Mouse (Mus musculus) midbrain, postnatal 0 days (tissue): ENCODE data around the gene Mrgprd. TPM values are rescaled to one million over a fixed set of nuclear protein-coding genes. Genes with fewer than 3 reads are reported as not detected.

Source experiments
- ATAC-seq: fragments of 200-750 bp; cut with Nextera tagmentation; 2 replicates; pipeline ENCODE4 v1.8.0; 2017; ENCODE audit warnings: moderate number of reproducible peaks, mild to moderate bottlenecking, moderate TSS enrichment, moderate library complexity; ENCODE audit not compliant: low FRiP score
- DNase-seq: peaks from one replicate; pipeline ENCODE4 v3.0.0-alpha.2; 2015; ENCODE audit warnings: low spot score
- H3K27ac ChIP-seq: fragments of 300-500 bp; sonication (generic); 2 replicates; pipeline ENCODE4 v1.5.1; 2014; ENCODE audit warnings: low read depth, mild to moderate bottlenecking, low read length, mixed read lengths
- H3K27me3 ChIP-seq: fragments of 300-500 bp; sonication (generic); 2 replicates; pipeline ENCODE4 v1.6.1; 2014; ENCODE audit warnings: low read length, control low read depth, mixed read lengths; ENCODE audit not compliant: insufficient read depth
- H3K36me3 ChIP-seq: fragments of 300-500 bp; sonication (generic); 2 replicates; pipeline ENCODE4 v1.6.1; 2014; ENCODE audit warnings: low read length, control low read depth, mixed read lengths; ENCODE audit not compliant: insufficient read depth
- H3K4me1 ChIP-seq: fragments of 300-500 bp; sonication (generic); 2 replicates; pipeline ENCODE4 v1.6.1; 2014; ENCODE audit warnings: mild to moderate bottlenecking, control low read depth, antibody characterized with exemption, low read length, mixed read lengths; ENCODE audit not compliant: insufficient read depth
- H3K4me2 ChIP-seq: fragments of 300-500 bp; sonication (generic); 2 replicates; pipeline ENCODE4 v1.6.1; 2014; ENCODE audit warnings: low read depth, mild to moderate bottlenecking, low read length, mixed read lengths; ENCODE audit not compliant: poor library complexity, severe bottlenecking
- H3K4me3 ChIP-seq: fragments of 300-500 bp; sonication (generic); 2 replicates; pipeline ENCODE4 v1.5.1; 2014; ENCODE audit warnings: low read depth, mild to moderate bottlenecking, low read length, moderate library complexity
- H3K9ac ChIP-seq: fragments of 300-500 bp; sonication (generic); replicated peaks from 2 replicates; pipeline ENCODE4 v1.6.1; 2014; ENCODE audit warnings: mild to moderate bottlenecking, low read length, moderate library complexity, mixed read lengths; ENCODE audit not compliant: poor library complexity, severe bottlenecking
- H3K9me3 ChIP-seq: fragments of 300-500 bp; sonication (generic); 2 replicates; pipeline ENCODE4 v1.6.1; 2016; ENCODE audit warnings: low read length, control low read depth
- CTCF ChIP-seq: IDR thresholded peaks from 2 replicates; pipeline ENCODE4 v1.5.1; 2016; ENCODE audit warnings: antibody characterized with exemption, mild to moderate bottlenecking
- WGBS: fragments of 180-500 bp; shearing (Covaris S2); extraction: QIAGEN DNeasy Blood & Tissue Kit; methylation state at CpG from one replicate; pipeline ENCODE4 v1.1.7; 2014; 5-methylcytosine and 5-hydroxymethylcytosine counted together
- polyA plus RNA-seq: library from polyadenylated mRNA; unstranded; fragments of >200 nt; fragmentation: Nextera tagmentation; extraction: Ambion mirVana; gene quantifications from 2 replicates; pipeline ENCODE4 v1.2.1, GENCODE M21; 2015
- total RNA-seq: library from RNA; depleted of rRNA; stranded (reverse); fragments of >200 nt; gene quantifications from 2 replicates; pipeline ENCODE4 v1.2.3, GENCODE M21; 2014; rRNA removed

Gene Mrgprd
- total RNA-seq, result not detected in 2 replicates
- not detected in 2 replicates for polyA plus RNA-seq

DNA sequence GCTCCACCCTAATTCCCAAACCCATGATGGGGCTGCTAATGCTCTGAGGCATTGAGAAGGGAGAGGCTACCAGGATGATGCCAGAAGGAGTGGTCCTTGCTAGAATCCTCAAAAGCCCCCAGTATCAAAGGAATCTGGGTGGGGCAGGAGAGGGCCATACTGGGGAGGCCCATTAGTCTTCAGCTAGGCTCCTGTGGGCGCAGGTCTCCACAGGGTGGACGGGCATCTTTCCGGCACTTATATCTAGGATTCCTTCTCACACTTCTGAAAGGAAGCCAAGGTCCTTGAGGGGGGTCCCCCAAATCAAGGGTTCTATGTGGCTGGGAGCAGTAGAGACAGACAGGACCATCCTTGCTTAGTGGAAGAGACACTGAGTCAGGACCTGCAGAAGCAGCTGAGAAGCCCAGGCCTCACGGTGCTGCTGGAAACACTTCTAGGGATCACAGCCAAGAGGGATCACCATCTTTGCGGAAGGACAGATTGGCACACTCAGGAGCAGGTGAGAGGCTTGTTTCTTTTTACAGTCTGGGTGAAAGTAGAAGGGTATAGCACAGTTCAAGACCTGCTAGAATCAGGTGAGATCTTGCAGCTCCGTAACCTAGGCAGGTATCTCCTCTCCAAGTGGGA, at the start of gene Mrgprd:
Mrgprd (plus strand) TSS at position 51 of the 627 bp plus-strand sequence.
- no peak for ATAC-seq
- TF ChIP-seq CTCF, result no peak

DNA sequence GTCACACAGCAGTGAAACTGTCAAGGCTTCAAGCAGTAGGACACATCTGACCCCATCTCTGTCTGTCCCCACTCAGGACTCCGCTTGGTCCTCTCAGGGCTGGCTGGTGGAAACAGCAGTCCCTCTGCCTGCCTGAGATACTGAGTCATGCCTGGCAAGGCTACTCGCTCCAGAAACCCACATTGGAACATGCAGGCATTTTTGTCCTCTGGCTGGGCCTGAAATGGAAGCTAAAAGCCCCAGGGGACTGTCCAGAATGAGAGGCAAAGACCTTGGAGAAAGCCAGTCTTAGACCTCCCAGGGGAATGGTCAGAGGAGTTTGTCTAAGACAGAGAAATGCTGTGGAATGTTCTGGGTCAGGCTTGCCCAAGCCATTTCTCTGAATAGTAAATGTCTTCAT, 48.6 kb upstream of the Mrgprd start:
- Histone ChIP-seq H3K4me1 (no peaks in the 10 kb centered on the region), H3K4me3 (no peak overlapping the region), H3K9ac (no peak overlapping the region), H3K27me3 (no peaks in the 10 kb centered on the region), H3K27ac (no peak overlapping the region), H3K4me2 (no peak overlapping the region), H3K9me3 (no peaks in the 10 kb centered on the region), H3K36me3 (no peaks in the 10 kb centered on the region)
- no peak for TF ChIP-seq CTCF
- WGBS, result 93% methylated on average over 2 of the region's 2 CpGs
- DNase-seq (no peak), ATAC-seq (no peak)

More for the DNA sequence above, at the start of gene Mrgprd:
- 94% methylated on average over 6 of the region's 6 CpGs for WGBS
- Histone ChIP-seq H3K4me3 (no peak within 1 kb of the TSS), H3K27me3 (no peaks in the 10 kb centered on the region), H3K4me2 (no peak within 1 kb of the TSS), H3K36me3 (no peaks in the 10 kb centered on the region), H3K9me3 (no peaks in the 10 kb centered on the region), H3K4me1 (no peaks in the 10 kb centered on the region), H3K27ac (no peak within 1 kb of the TSS), H3K9ac (no peak within 1 kb of the TSS)
- no peak for DNase-seq

DNA sequence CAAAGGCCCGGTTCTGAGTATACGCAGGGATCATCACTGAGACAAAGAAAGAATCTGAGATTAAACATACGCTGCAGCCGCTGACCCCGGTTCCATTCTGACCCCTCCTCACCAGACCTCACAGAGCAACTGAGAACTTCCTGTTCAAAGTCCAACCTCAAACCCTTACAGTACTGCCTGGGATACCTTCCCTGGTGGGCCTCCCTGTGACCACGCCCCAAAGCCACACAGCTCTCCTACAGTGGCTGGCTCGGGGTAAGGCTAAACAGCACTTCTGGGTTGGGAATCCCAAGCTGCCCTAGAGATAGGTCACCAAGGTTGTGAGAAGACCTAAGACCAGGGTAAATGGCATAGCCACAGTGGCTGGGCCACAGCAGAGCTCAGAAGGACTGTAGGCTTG, 45.7 kb upstream of the Mrgprd start:
- Histone ChIP-seq H3K9ac (no peak overlapping the region), H3K27ac (no peak overlapping the region), H3K4me3 (no peak overlapping the region), H3K27me3 (no peaks in the 10 kb centered on the region), H3K36me3 (0 out of 2 replicates have a peak, but pooled peaks cover 3% of the 10 kb centered on the region), H3K9me3 (no peaks in the 10 kb centered on the region), H3K4me1 (no peaks in the 10 kb centered on the region), H3K4me2 (no peak overlapping the region)
- ATAC-seq (no peak), DNase-seq (no peak)
- TF ChIP-seq CTCF, result no peak
- 96% methylated on average over 7 of the region's 7 CpGs for WGBS

GRCm38 (mm10) chr7:145270955-145271354, 43.7 kb upstream of the Mrgprd start:
- Histone ChIP-seq H3K4me3 (no peak overlapping the region), H3K4me1 (no peaks in the 10 kb centered on the region), H3K4me2 (no peak overlapping the region), H3K36me3 (0 out of 2 replicates have a peak, but pooled peaks cover 3% of the 10 kb centered on the region), H3K9ac (no peak overlapping the region), H3K27ac (no peak overlapping the region), H3K27me3 (no peaks in the 10 kb centered on the region), H3K9me3 (no peaks in the 10 kb centered on the region)
- TF ChIP-seq CTCF, result no peak
- DNase-seq, result no peak
- no peak for ATAC-seq
- 92% methylated on average over 5 of the region's 5 CpGs for WGBS

DNA sequence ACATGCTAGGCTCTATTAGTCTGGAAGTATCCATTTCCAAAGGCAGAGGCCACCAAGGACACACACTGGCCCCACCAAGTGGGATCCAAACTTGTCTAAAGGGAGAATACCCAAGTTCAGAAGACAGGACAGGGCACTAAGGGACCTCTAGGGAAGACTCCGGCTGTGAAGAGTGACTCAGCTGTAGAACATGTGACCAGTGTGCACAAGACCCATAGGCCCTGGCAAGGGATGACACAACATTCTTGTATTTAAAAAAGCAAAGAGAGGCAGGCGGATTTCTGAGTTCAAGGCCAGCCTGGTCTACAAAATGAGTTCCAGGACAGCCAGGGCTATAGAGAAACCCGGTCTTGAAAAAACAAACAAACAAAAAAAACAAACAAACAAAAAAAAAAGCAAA, 39.1 kb upstream of the Mrgprd start:
- ATAC-seq (no peak), DNase-seq (no peak)
- TF ChIP-seq CTCF, result no peak
- no peaks in the 10 kb centered on the region for H3K27me3 ChIP-seq
- WGBS, result 84% methylated on average over 3 of the region's 3 CpGs
- peaks cover 6% of the 10 kb centered on the region; the same call in 1 of the 2 replicates for H3K36me3 ChIP-seq
- H3K4me1 ChIP-seq, result no peaks in the 10 kb centered on the region
- no peak overlapping the region for H3K4me3 ChIP-seq
- no peak overlapping the region for H3K27ac ChIP-seq
- no peaks in the 10 kb centered on the region for H3K9me3 ChIP-seq
- no peak overlapping the region for H3K4me2 ChIP-seq
- H3K9ac ChIP-seq, result no peak overlapping the region

- no peaks in the 10 kb centered on the region for H3K4me1 ChIP-seq
- no peak overlapping the region for H3K27ac ChIP-seq
- no peak overlapping the region for H3K4me2 ChIP-seq
- 94% methylated on average over 4 of the region's 4 CpGs for WGBS
- ATAC-seq (no peak), DNase-seq (no peak)
- H3K36me3 ChIP-seq, result peaks cover 2% of the 10 kb centered on the region; the same call in 1 of the 2 replicates
- no peaks in the 10 kb centered on the region for H3K9me3 ChIP-seq
- TF ChIP-seq CTCF, result no peak
- no peak overlapping the region for H3K4me3 ChIP-seq
- no peak overlapping the region for H3K9ac ChIP-seq
- no peaks in the 10 kb centered on the region for H3K27me3 ChIP-seq
Measured at GRCm38 (mm10) chr7:145281396-145281795, 33.2 kb upstream of the Mrgprd start.
